Mouse (Mus musculus) thymus, adult 2 months (tissue): ENCODE data around the gene Rpn2. TPM values are rescaled to one million over a fixed set of nuclear protein-coding genes. Genes with fewer than 3 reads are reported as not detected.

Experiments used
- DNase-seq: peaks from one replicate; pipeline ENCODE4 v3.0.0; 2021
- H3K27ac ChIP-seq: fragments of 200-500 bp; 2 replicates; pipeline ENCODE4 v1.5.1; 2012; ENCODE audit warnings: low read length, control low read depth; ENCODE audit not compliant: control insufficient read depth, insufficient read depth
- H3K27me3 ChIP-seq: fragments of 200-500 bp; 2 replicates; pipeline ENCODE4 v1.6.1; 2012; ENCODE audit warnings: mild to moderate bottlenecking, low read length, moderate library complexity, mixed read lengths; ENCODE audit not compliant: control insufficient read depth, insufficient read depth
- H3K36me3 ChIP-seq: fragments of 200-500 bp; 2 replicates; pipeline ENCODE4 v1.6.1; 2012; ENCODE audit warnings: mild to moderate bottlenecking, low read length, moderate library complexity; ENCODE audit not compliant: control insufficient read depth, insufficient read depth
- H3K4me1 ChIP-seq: fragments of 200-500 bp; replicated peaks from 2 replicates; pipeline ENCODE4 v1.6.1; 2012; ENCODE audit warnings: low read length; ENCODE audit not compliant: control insufficient read depth, insufficient read depth
- H3K4me3 ChIP-seq: fragments of 200-500 bp; 2 replicates; pipeline ENCODE4 v1.5.1; 2012; ENCODE audit warnings: mild to moderate bottlenecking, low read length, control low read depth, moderate library complexity; ENCODE audit not compliant: control insufficient read depth, insufficient read depth
- CTCF ChIP-seq: fragments of 200-500 bp; IDR thresholded peaks from 2 replicates; pipeline ENCODE4 v1.5.1; 2012; ENCODE audit warnings: mild to moderate bottlenecking, control low read depth, low read length, moderate library complexity, borderline replicate concordance; ENCODE audit not compliant: control insufficient read depth, poor library complexity, insufficient read depth; ENCODE audit errors: extremely low read depth
- POLR2A ChIP-seq: fragments of 200-500 bp; IDR thresholded peaks from 2 replicates; pipeline ENCODE4 v1.6.1; 2012; ENCODE audit warnings: mild to moderate bottlenecking, low read length, control low read depth, moderate library complexity; ENCODE audit not compliant: control insufficient read depth, poor library complexity, insufficient read depth; ENCODE audit errors: extremely low read depth
- WGBS: fragments of 180-500 bp; shearing (Covaris S2); methylation state at CpG from one replicate; pipeline ENCODE4 v1.1.7; 2018; 5-methylcytosine and 5-hydroxymethylcytosine counted together
- polyA plus RNA-seq: library from polyadenylated mRNA; depleted of rRNA; stranded (reverse); fragments of >200 nt; gene quantifications from 2 replicates; pipeline ENCODE4 v1.2.3, GENCODE M21; 2012

Rpn2 gene
- polyA plus RNA-seq, 1 experiment = 177 TPM

DNA sequence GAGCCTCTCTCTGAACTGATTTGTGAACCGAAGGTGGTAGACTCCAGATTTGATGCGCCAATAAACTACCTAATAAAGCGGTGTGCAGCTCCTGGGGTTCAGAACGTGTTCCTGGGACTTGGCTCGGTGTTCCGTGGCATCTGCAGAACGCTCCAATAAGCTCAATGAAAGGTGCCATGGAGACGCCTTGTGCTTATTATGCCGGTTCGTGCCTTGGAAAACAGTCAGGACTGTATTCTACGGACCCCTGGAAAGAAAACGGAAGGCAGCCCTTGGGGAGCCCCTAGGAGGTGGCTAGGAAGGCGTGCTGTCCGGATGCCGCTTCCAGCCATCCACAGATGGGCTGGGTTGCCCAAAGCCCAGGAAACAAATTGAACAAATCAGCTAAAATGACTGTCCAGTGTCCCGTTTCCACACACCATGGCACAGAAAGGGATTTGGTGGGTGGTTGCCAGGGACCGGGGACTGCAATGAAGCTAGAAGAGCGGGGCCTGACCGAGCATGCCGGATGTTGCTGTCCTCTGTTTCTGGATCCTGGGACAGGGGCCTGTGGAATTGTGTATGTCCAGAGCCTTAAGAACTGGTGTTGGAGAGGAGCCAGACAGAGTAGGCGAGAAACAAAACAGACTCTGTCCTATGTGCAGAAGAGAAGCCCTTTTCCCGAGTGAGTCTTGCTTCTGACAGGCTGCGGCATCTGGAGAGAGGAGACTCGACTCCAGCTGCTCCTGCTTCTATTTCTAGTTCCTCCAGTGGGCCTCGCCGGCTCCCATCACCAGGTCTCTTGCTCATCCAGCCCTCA, 68.7 kb downstream of the Rpn2 start, which contains the start of gene Ghrh:
Gene Ghrh, minus strand, starts transcription at position 146 of the 799 bp plus-strand sequence.
- no peak within 1 kb of the TSS for H3K4me3 ChIP-seq
- no peaks in the 10 kb centered on the region for H3K4me1 ChIP-seq
- no peaks in the 10 kb centered on the region for H3K27me3 ChIP-seq
- WGBS = 84% methylated on average over 26 of the region's 26 CpGs
- H3K36me3 ChIP-seq = no peaks in the 10 kb centered on the region
- no peak within 1 kb of the TSS for H3K27ac ChIP-seq
- TF ChIP-seq CTCF (no peak), POLR2A (no peak)
- no peak for DNase-seq

DNA sequence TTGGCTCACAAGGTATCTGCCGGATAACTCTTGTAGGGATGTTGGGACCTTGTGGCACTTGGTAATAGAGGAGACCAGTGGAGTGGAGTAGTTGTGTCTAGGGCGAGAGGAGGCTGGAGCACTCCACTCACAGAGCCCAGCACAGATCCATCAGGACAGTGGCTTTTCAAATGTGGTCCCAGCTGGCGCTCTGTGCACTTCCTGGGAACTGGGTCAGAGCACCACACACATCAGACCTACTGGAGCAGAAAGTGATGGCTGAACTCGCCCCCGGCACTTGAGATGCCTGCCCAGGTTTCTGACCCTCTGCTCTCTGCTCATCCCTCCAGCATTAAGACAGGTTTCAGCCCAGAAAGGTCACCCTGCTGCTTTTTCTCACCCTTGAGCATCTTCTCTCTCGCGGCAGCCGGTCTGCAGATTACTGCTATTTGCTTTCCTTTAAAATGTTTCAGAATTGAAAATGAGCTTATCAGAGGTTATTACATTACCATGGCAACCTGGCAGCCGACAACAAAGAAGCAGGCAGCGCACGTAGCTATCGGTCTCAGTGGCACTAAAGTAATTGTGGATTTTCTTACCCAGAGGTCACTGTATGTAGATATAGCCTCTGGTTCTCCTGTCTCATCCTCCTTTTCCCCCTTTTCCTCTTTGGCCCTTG, 70.4 kb downstream of the Rpn2 start:
- no peak overlapping the region for H3K27ac ChIP-seq
- no peak overlapping the region for H3K4me3 ChIP-seq
- no peaks in the 10 kb centered on the region for H3K27me3 ChIP-seq
- DNase-seq = no peak
- no peaks in the 10 kb centered on the region for H3K36me3 ChIP-seq
- 84% methylated on average over 12 of the region's 12 CpGs for WGBS
- TF ChIP-seq POLR2A (no peak), CTCF (no peak)
- H3K4me1 ChIP-seq = no peaks in the 10 kb centered on the region

DNA sequence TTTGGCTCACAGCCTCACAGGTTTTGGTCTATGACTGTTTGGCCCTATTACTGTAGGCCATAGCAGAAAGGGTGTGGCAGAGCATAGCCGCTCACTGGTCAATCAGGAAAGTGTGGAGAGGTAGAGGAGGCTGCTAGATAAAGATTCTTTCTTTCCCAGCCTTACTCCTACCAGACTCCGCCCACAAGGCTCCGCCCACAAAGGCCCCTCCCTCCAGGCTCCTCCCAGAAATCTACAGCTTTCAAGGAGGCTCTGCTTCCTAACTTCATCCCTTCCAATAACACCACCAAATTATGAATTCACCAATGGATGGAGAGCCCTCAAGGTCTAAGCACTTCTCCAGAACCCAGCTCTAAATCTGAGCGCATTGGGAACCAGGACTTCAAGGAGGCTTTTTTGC, 74.4 kb downstream of the Rpn2 start:
- 85% methylated on average over 4 of the region's 4 CpGs for WGBS
- no peak for TF ChIP-seq CTCF
- TF ChIP-seq POLR2A = no peak
- H3K4me1 ChIP-seq = no peaks in the 10 kb centered on the region

DNA sequence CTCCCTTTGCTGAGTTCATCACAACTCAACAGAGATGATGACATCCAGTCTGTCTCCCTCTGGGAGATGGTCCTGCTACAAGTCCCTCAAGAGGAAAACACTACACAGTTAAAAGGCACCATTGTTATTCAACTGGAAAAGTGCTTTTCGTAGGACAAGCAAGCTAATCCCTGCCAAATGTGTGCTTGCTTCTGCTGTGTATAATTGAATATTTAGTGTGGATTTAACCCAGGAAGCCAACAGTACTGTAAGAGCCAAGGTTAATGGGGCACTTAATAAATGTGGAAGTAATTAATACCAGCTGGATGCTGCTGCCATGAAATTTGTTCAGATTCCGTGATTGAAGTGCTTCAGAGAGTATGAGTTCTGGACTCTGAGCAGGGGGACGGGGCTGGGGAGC, 75.3 kb downstream of the Rpn2 start:
- 87% methylated on average over 3 of the region's 3 CpGs for WGBS
- no peaks in the 10 kb centered on the region for H3K4me1 ChIP-seq
- no peak overlapping the region for H3K4me3 ChIP-seq
- H3K36me3 ChIP-seq = no peaks in the 10 kb centered on the region
- no peak overlapping the region for H3K27ac ChIP-seq
- DNase-seq = no peak
- H3K27me3 ChIP-seq = no peaks in the 10 kb centered on the region
- no peak for TF ChIP-seq CTCF
- no peak for TF ChIP-seq POLR2A

More for the DNA sequence above, 74.4 kb downstream of the Rpn2 start:
- Histone ChIP-seq H3K27ac (no peak overlapping the region), H3K27me3 (no peaks in the 10 kb centered on the region), H3K36me3 (no peaks in the 10 kb centered on the region), H3K4me3 (no peak overlapping the region)
- no peak for DNase-seq

DNA sequence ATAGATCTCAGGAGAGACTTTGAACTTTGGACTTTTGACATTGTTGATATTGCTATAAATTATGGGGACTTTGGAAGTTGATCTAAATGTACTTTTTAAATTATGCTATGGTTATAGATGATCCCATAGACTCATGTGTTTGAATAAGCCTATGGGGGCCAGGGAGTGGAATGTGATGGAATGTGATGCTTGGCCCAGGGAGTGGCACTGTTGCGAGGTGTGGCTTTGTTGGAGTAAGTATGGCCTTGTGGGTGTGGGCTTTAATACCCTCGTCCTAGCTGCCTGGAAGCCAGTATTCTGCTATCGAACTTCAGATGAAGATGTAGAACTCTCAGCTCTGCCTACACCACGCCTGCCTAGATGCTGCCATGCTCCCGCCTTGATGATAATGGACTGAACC, 81.2 kb downstream of the Rpn2 start:
- no peaks in the 10 kb centered on the region for H3K27me3 ChIP-seq
- DNase-seq = no peak
- H3K4me1 ChIP-seq = no peaks in the 10 kb centered on the region
- TF ChIP-seq CTCF (no peak), POLR2A (no peak)
- H3K36me3 ChIP-seq = no peaks in the 10 kb centered on the region
- H3K27ac ChIP-seq = no peak overlapping the region
- 91% methylated on average over 5 of the region's 5 CpGs for WGBS
- no peak overlapping the region for H3K4me3 ChIP-seq

DNA sequence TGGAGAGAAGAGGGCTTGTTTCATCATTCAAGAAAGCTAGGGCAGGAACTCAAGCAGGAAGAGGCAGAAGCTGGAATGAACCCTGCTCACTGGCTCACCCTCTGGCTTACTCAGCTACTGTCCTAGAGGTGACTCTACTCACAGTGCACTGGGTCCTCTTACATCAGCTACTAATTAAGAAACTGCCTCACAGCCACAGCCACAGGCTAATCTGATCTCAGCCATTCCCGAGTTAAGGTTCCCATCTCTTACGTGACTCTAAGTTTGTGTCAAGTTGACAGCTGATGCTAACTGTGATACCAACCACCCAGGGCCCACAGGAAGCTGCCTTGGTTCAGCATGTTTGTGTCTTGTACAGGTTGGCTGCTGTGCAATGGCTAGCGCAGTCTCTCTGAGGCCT, 84.2 kb downstream of the Rpn2 start:
- 75% methylated on average over 3 of the region's 3 CpGs for WGBS
- TF ChIP-seq POLR2A (no peak), CTCF (no peak)
- Histone ChIP-seq H3K27ac (no peak overlapping the region), H3K27me3 (no peaks in the 10 kb centered on the region), H3K4me3 (no peak overlapping the region), H3K36me3 (no peaks in the 10 kb centered on the region), H3K4me1 (peaks cover 4% of the 10 kb centered on the region)
- DNase-seq = no peak
